Mouse (Mus musculus) liver, postnatal 0 days (tissue): ENCODE results near the gene Rgmb. TPM values are rescaled to one million over a fixed set of nuclear protein-coding genes. Genes with fewer than 3 reads are reported as not detected.

Source experiments
- ATAC-seq: fragments of 200-750 bp; cut with Nextera tagmentation; 2 replicates; pipeline ENCODE4 v1.8.0; 2017; ENCODE audit warnings: mild to moderate bottlenecking, moderate library complexity
- DNase-seq: peaks from one replicate; pipeline ENCODE4 v3.0.0-alpha.2; 2016
- H3K27ac ChIP-seq: fragments of 300-500 bp; sonication (generic); 2 replicates; pipeline ENCODE4 v1.5.1; 2014; ENCODE audit warnings: antibody characterized with exemption, moderate library complexity, mild to moderate bottlenecking, low read depth
- H3K27me3 ChIP-seq: fragments of 300-500 bp; sonication (generic); 2 replicates; pipeline ENCODE4 v1.6.1; 2014; ENCODE audit warnings: low read length, control low read depth, mixed read lengths; ENCODE audit not compliant: insufficient read depth
- H3K36me3 ChIP-seq: fragments of 300-500 bp; sonication (generic); replicated peaks from 2 replicates; pipeline ENCODE4 v1.6.1; 2014; ENCODE audit warnings: mild to moderate bottlenecking, control low read depth, low read length, moderate library complexity, mixed read lengths; ENCODE audit not compliant: insufficient read depth
- H3K4me1 ChIP-seq: fragments of 300-500 bp; sonication (generic); 2 replicates; pipeline ENCODE4 v1.6.1; 2014; ENCODE audit warnings: antibody characterized with exemption, mild to moderate bottlenecking, control low read depth; ENCODE audit not compliant: insufficient read depth
- H3K4me2 ChIP-seq: fragments of 300-500 bp; sonication (generic); 2 replicates; pipeline ENCODE4 v1.6.1; 2014; ENCODE audit warnings: low read depth, mild to moderate bottlenecking, low read length, moderate library complexity, mixed read lengths
- H3K4me3 ChIP-seq: fragments of 300-500 bp; sonication (generic); 2 replicates; pipeline ENCODE4 v1.5.1; 2014; ENCODE audit warnings: low read depth, low read length
- H3K9ac ChIP-seq: fragments of 300-500 bp; sonication (generic); replicated peaks from 2 replicates; pipeline ENCODE4 v1.6.1; 2014; ENCODE audit warnings: mild to moderate bottlenecking, moderate library complexity
- H3K9me3 ChIP-seq: fragments of 300-500 bp; sonication (generic); 2 replicates; pipeline ENCODE4 v1.6.1; 2016; ENCODE audit warnings: mild to moderate bottlenecking, control low read depth, low read length, mixed read lengths
- CTCF ChIP-seq: sonication (generic); IDR thresholded peaks from 2 replicates; pipeline ENCODE4 v1.5.1; 2016; ENCODE audit warnings: antibody characterized with exemption, low read depth
- EP300 ChIP-seq: IDR thresholded peaks from 2 replicates; pipeline ENCODE4 v1.6.1; 2016; ENCODE audit warnings: antibody characterized with exemption, low read depth, mild to moderate bottlenecking
- WGBS: fragments of 180-500 bp; shearing (Covaris S2); extraction: QIAGEN DNeasy Blood & Tissue Kit; methylation state at CpG from one replicate; pipeline ENCODE4 v1.1.7; 2014; ENCODE audit not compliant: insufficient replicate concordance; 5-methylcytosine and 5-hydroxymethylcytosine counted together
- polyA plus RNA-seq: library from polyadenylated mRNA; unstranded; fragments of >200 nt; fragmentation: Nextera tagmentation; extraction: Ambion mirVana; gene quantifications from 2 replicates; pipeline ENCODE4 v1.2.1, GENCODE M21; 2015

Gene Rgmb
- polyA plus RNA-seq = 1.3 and 1.6 TPM in 2 replicates

DNA sequence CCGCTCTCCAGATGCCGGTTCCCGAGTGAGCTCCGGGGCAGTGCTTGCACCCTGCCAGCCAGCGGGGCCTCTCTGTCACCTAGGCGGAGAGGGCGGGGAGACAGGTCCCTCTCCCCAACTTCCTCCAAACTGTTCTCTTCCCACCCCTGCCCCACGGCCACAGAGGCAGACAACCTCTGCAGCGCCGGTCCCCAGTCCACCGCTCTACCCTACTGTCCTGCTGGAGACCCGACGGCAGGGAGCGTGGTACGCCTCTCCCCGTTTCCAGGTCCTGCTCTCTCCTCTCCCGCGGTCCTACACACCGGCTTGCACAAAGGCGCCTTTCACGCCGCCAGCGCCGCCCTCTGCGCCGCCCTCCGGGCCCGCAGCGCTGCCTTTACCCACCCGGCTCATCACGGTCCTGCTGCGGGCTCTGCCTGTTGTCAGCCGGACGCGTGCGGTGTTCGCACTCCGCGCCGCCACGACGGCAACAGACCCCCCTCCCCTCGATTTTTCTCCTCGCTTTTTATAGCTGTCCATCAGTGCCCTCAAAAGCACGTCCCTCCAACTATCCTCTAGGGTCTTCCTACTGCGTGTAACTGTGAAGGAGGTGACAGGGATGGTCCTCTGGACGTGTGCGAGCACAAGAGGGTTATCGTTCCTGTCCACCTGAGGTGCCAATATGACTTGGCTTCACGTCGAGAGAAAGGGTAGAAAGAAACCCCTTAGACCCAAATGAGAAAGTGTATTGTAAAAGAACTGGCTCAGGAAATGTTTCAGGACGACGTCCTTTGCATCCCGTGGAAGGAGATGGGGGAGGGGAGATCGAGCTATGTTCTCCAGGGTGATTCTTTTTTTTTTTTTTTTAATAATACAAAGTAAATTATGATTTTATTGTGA lies at the start of gene Rgmb:
Gene Rgmb, minus strand, starts transcription at position 274 of the 879 bp plus-strand sequence.
- peak; percentile 20 for DNase-seq
- Histone ChIP-seq H3K4me3 (peak within 1 kb of the TSS; percentile 48), H3K4me1 (peaks cover 20% of the 10 kb centered on the region), H3K9ac (no peak within 1 kb of the TSS; the same call in 1 of the 2 replicates), H3K27ac (no peak within 1 kb of the TSS), H3K9me3 (no peaks in the 10 kb centered on the region), H3K4me2 (peak within 1 kb of the TSS; percentile 75), H3K36me3 (no peaks in the 10 kb centered on the region), H3K27me3 (peaks cover 56% of the 10 kb centered on the region)
- no peak for TF ChIP-seq EP300
- no peak for TF ChIP-seq CTCF
- WGBS = 3% methylated on average over 54 of the region's 55 CpGs
- ATAC-seq = no peak

GRCm38 (mm10) chr17:15874765-15875164 lies 43.9 kb upstream of the Rgmb start:
- H3K36me3 ChIP-seq = no peaks in the 10 kb centered on the region
- H3K4me3 ChIP-seq = no peak overlapping the region
- no peaks in the 10 kb centered on the region for H3K9me3 ChIP-seq
- no peaks in the 10 kb centered on the region for H3K4me1 ChIP-seq
- 72% methylated on average over 6 of the region's 6 CpGs for WGBS
- no peak overlapping the region for H3K9ac ChIP-seq
- ATAC-seq (no peak), DNase-seq (no peak)
- TF ChIP-seq CTCF (no peak), EP300 (no peak)
- H3K27ac ChIP-seq = no peak overlapping the region
- no peaks in the 10 kb centered on the region for H3K27me3 ChIP-seq
- no peak overlapping the region for H3K4me2 ChIP-seq

- DNase-seq (no peak), ATAC-seq (no peak)
- Histone ChIP-seq H3K36me3 (no peaks in the 10 kb centered on the region), H3K9me3 (no peaks in the 10 kb centered on the region), H3K27ac (no peak overlapping the region), H3K27me3 (no peaks in the 10 kb centered on the region), H3K4me2 (no peak overlapping the region), H3K9ac (no peak overlapping the region), H3K4me3 (no peak overlapping the region), H3K4me1 (no peaks in the 10 kb centered on the region)
- TF ChIP-seq EP300 = no peak
- TF ChIP-seq CTCF = no peak
Measured at GRCm38 (mm10) chr17:15872093-15872492, 41.3 kb upstream of the Rgmb start.

GRCm38 (mm10) chr17:15865249-15865648 lies 34.4 kb upstream of the Rgmb start:
- no peaks in the 10 kb centered on the region for H3K4me1 ChIP-seq
- H3K4me3 ChIP-seq = no peak overlapping the region
- H3K4me2 ChIP-seq = no peak overlapping the region
- no peak overlapping the region for H3K27ac ChIP-seq
- H3K9ac ChIP-seq = no peak overlapping the region
- H3K36me3 ChIP-seq = no peaks in the 10 kb centered on the region
- DNase-seq = no peak
- no peaks in the 10 kb centered on the region for H3K27me3 ChIP-seq
- no peak for ATAC-seq
- TF ChIP-seq CTCF (no peak), EP300 (no peak)
- H3K9me3 ChIP-seq = no peaks in the 10 kb centered on the region
- WGBS = 81% methylated on average over 1 of the region's 1 CpGs

DNA sequence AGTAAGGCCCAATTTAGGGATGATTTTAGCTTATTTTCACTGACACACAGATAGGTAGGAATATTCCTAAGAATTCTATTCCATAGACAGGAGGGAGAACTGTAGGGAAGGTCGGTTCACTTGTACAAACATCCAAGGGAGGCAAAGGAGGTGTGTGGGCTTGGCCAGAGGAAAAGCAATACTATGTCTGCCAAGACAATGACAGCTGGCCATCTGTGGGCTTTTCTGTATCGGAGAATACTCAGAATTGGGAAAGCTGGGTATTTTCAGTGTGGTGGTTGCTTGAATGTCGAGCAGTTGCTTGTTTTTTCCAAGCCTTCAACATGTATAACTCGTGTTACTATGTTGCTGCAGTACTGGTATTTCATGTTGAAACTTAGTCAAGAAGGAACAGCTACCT lies 31.5 kb upstream of the Rgmb start:
- Histone ChIP-seq H3K27ac (no peak overlapping the region), H3K4me3 (no peak overlapping the region), H3K9ac (no peak overlapping the region), H3K4me1 (no peaks in the 10 kb centered on the region), H3K36me3 (no peaks in the 10 kb centered on the region), H3K4me2 (no peak overlapping the region), H3K27me3 (no peaks in the 10 kb centered on the region), H3K9me3 (no peaks in the 10 kb centered on the region)
- TF ChIP-seq CTCF = no peak
- TF ChIP-seq EP300 = no peak
- ATAC-seq (no peak), DNase-seq (no peak)
- WGBS = 48% methylated on average over 4 of the region's 4 CpGs

GRCm38 (mm10) chr17:15853121-15853520 lies 22.3 kb upstream of the Rgmb start:
- H3K36me3 ChIP-seq = no peaks in the 10 kb centered on the region
- H3K27me3 ChIP-seq = no peaks in the 10 kb centered on the region
- no peak overlapping the region for H3K9ac ChIP-seq
- no peak overlapping the region for H3K27ac ChIP-seq
- no peak for DNase-seq
- no peak for ATAC-seq
- 67% methylated on average over 2 of the region's 2 CpGs for WGBS
- H3K4me2 ChIP-seq = no peak overlapping the region
- no peaks in the 10 kb centered on the region for H3K4me1 ChIP-seq
- no peaks in the 10 kb centered on the region for H3K9me3 ChIP-seq
- no peak overlapping the region for H3K4me3 ChIP-seq
- TF ChIP-seq CTCF (no peak), EP300 (no peak)
